Mouse (Mus musculus) forebrain, embryonic 11.5 days (tissue): ENCODE results near the gene Sds. TPM values are rescaled to one million over a fixed set of nuclear protein-coding genes. Genes with fewer than 3 reads are reported as not detected.

Experiments
- ATAC-seq: fragments of 200-750 bp; cut with Nextera tagmentation; replicated peaks from 2 replicates; pipeline ENCODE4 v1.8.0; 2017; ENCODE audit warnings: moderate TSS enrichment; ENCODE audit not compliant: low FRiP score
- DNase-seq: peaks from one replicate; pipeline ENCODE4 v3.0.0-alpha.2; 2017; ENCODE audit warnings: low spot score
- H3K27ac ChIP-seq: fragments of 300-500 bp; sonication (generic); 2 replicates; pipeline ENCODE4 v1.5.1; 2014; ENCODE audit warnings: low read depth, low read length
- H3K27me3 ChIP-seq: fragments of 300-500 bp; sonication (generic); 2 replicates; pipeline ENCODE4 v1.6.1; 2014; ENCODE audit warnings: mild to moderate bottlenecking, low read length, mixed read lengths; ENCODE audit not compliant: control insufficient read depth, insufficient read depth
- H3K36me3 ChIP-seq: fragments of 300-500 bp; sonication (generic); 2 replicates; pipeline ENCODE4 v1.6.1; 2014; ENCODE audit warnings: mild to moderate bottlenecking, low read length, moderate library complexity, mixed read lengths; ENCODE audit not compliant: control insufficient read depth, insufficient read depth
- H3K4me1 ChIP-seq: fragments of 300-500 bp; sonication (generic); replicated peaks from 2 replicates; pipeline ENCODE4 v1.6.1; 2014; ENCODE audit warnings: low read length, mixed read lengths; ENCODE audit not compliant: control insufficient read depth, insufficient read depth
- H3K4me2 ChIP-seq: fragments of 300-500 bp; sonication (generic); 2 replicates; pipeline ENCODE4 v1.6.1; 2014; ENCODE audit warnings: low read depth, mild to moderate bottlenecking, low read length, moderate library complexity, mixed read lengths; ENCODE audit not compliant: severe bottlenecking
- H3K4me3 ChIP-seq: fragments of 300-500 bp; sonication (generic); 2 replicates; pipeline ENCODE4 v1.5.1; 2014; ENCODE audit warnings: low read depth, low read length
- H3K9ac ChIP-seq: fragments of 300-500 bp; sonication (generic); 2 replicates; pipeline ENCODE4 v1.6.1; 2014; ENCODE audit warnings: low read length
- H3K9me3 ChIP-seq: fragments of 300-500 bp; sonication (generic); 2 replicates; pipeline ENCODE4 v1.6.1; 2016; ENCODE audit warnings: low read length, mixed read lengths; ENCODE audit not compliant: control insufficient read depth
- WGBS: fragments of 180-500 bp; shearing (Covaris S2); extraction: QIAGEN DNeasy Blood & Tissue Kit; methylation state at CpG from one replicate; pipeline ENCODE4 v1.1.7; 2014; 5-methylcytosine and 5-hydroxymethylcytosine counted together
- polyA plus RNA-seq: library from polyadenylated mRNA; unstranded; fragments of >200 nt; fragmentation: Nextera tagmentation; extraction: Ambion mirVana; gene quantifications from 2 replicates; pipeline ENCODE4 v1.2.1, GENCODE M21; 2014

Sds gene
- polyA plus RNA-seq, 1 experiment from 2014 or later: not detected

GRCm38 (mm10) chr5:120457628-120458027, 18.7 kb upstream of the Sds start:
- Histone ChIP-seq H3K27ac (no peak overlapping the region), H3K4me3 (no peak overlapping the region), H3K4me1 (0 out of 2 replicates have a peak, but pooled peaks cover 3% of the 10 kb centered on the region), H3K9me3 (no peaks in the 10 kb centered on the region), H3K36me3 (no peaks in the 10 kb centered on the region), H3K4me2 (no peak overlapping the region), H3K9ac (no peak overlapping the region), H3K27me3 (no peaks in the 10 kb centered on the region)
- peak; percentile 93 for DNase-seq
- 5% methylated on average over 9 of the region's 9 CpGs for WGBS
- no peak for ATAC-seq

DNA sequence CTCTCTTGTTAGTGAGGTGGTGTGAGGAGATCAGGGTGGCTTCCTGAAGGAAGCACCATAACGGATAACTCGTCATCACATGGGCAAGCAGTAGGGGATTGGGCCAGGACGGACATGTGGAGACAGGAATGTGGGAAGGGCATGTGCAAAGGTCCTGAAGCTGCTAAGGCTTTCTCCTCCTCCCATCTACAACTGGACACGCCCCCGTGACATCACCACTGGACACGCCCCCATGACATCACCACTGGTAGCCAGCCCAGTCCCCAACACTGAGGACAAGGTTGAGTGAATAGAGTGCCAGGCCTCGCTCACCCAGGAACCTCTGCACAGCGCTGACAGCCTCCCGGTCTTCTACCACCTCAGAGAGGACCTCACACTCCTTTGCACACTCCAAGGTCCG, 17.2 kb upstream of the Sds start:
- no peak overlapping the region for H3K4me3 ChIP-seq

GRCm38 (mm10) chr5:120461902-120462301, 14.4 kb upstream of the Sds start:
- no peaks in the 10 kb centered on the region for H3K36me3 ChIP-seq
- H3K9me3 ChIP-seq: no peaks in the 10 kb centered on the region
- no peak overlapping the region for H3K9ac ChIP-seq
- no peak overlapping the region for H3K4me2 ChIP-seq
- DNase-seq: no peak
- H3K4me3 ChIP-seq: no peak overlapping the region
- no peaks in the 10 kb centered on the region for H3K4me1 ChIP-seq
- ATAC-seq: no peak
- H3K27me3 ChIP-seq: no peaks in the 10 kb centered on the region
- no peak overlapping the region for H3K27ac ChIP-seq
- 84% methylated on average over 15 of the region's 15 CpGs for WGBS

More for the DNA sequence above, 17.2 kb upstream of the Sds start:
- DNase-seq (no peak), ATAC-seq (no peak)
- 81% methylated on average over 10 of the region's 10 CpGs for WGBS
- no peak overlapping the region for H3K27ac ChIP-seq
- H3K4me2 ChIP-seq: no peak overlapping the region
- H3K9me3 ChIP-seq: no peaks in the 10 kb centered on the region
- no peaks in the 10 kb centered on the region for H3K27me3 ChIP-seq
- no peaks in the 10 kb centered on the region for H3K36me3 ChIP-seq
- H3K4me1 ChIP-seq: 0 out of 2 replicates have a peak, but pooled peaks cover 2% of the 10 kb centered on the region
- no peak overlapping the region for H3K9ac ChIP-seq

DNA sequence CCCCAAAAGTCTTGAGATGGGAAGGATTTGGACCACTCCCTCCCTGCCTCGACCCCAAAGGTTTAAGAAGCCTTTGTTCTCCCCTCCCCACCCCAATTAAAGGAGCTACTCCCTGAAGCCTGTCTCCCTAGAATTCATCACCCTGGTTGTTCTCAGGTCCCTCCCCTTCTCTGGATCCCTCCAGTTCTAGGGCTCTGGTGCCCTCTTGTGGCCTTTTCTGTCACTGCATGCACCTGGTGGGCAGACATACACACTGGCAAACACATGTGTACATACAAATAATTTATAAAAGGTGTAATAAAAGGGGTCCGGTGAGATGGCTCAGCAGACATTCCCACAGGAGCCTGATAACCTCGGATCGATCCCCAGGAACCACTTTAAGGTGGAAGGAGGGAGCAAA, 12.0 kb upstream of the Sds start:
- no peak overlapping the region for H3K27ac ChIP-seq
- 83% methylated on average over 4 of the region's 4 CpGs for WGBS
- H3K4me2 ChIP-seq: no peak overlapping the region
- H3K36me3 ChIP-seq: no peaks in the 10 kb centered on the region
- H3K4me1 ChIP-seq: no peaks in the 10 kb centered on the region
- DNase-seq (peak; percentile 72), ATAC-seq (no peak)
- H3K9me3 ChIP-seq: no peaks in the 10 kb centered on the region
- no peaks in the 10 kb centered on the region for H3K27me3 ChIP-seq
- no peak overlapping the region for H3K9ac ChIP-seq
- H3K4me3 ChIP-seq: no peak overlapping the region

GRCm38 (mm10) chr5:120465062-120465461, 11.3 kb upstream of the Sds start:
- Histone ChIP-seq H3K27me3 (no peaks in the 10 kb centered on the region), H3K4me1 (no peaks in the 10 kb centered on the region), H3K36me3 (no peaks in the 10 kb centered on the region), H3K4me3 (no peak overlapping the region), H3K27ac (no peak overlapping the region), H3K4me2 (no peak overlapping the region), H3K9me3 (no peaks in the 10 kb centered on the region), H3K9ac (no peak overlapping the region)
- 44% methylated on average over 5 of the region's 5 CpGs for WGBS
- ATAC-seq: no peak
- DNase-seq: peak; percentile 66

DNA sequence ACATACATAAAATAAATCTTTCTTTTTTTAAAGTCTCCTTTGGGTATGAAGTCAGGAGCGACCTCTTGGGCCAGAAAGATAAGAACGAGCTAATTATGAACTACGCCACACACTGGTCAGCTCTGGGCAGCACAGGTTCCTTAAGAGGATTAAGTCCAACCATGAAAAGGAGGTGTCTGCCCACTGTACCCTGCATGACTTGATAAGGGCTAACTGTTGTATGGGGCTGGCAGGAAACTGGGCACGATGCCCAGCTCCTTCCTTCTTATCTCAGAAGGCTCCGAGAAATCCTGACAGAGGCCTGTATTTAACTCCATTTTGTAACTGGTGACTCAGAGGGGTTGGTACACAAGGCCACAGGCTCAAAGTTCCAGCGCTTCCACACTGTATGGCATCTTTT, 10.5 kb upstream of the Sds start:
- no peaks in the 10 kb centered on the region for H3K36me3 ChIP-seq
- no peaks in the 10 kb centered on the region for H3K9me3 ChIP-seq
- no peak overlapping the region for H3K27ac ChIP-seq
- no peak overlapping the region for H3K4me3 ChIP-seq
- DNase-seq: no peak
- no peak for ATAC-seq
- H3K4me1 ChIP-seq: no peaks in the 10 kb centered on the region
- no peak overlapping the region for H3K9ac ChIP-seq
- H3K4me2 ChIP-seq: no peak overlapping the region
- 91% methylated on average over 6 of the region's 6 CpGs for WGBS
- H3K27me3 ChIP-seq: no peaks in the 10 kb centered on the region

- WGBS: 10% methylated on average over 4 of the region's 4 CpGs
- Histone ChIP-seq H3K4me2 (peak overlapping the region; percentile 2; the same call in 1 of the 2 replicates), H3K4me1 (no peaks in the 10 kb centered on the region), H3K9me3 (no peaks in the 10 kb centered on the region), H3K4me3 (no peak overlapping the region), H3K27me3 (no peaks in the 10 kb centered on the region), H3K27ac (no peak overlapping the region), H3K36me3 (no peaks in the 10 kb centered on the region), H3K9ac (no peak overlapping the region)
- ATAC-seq: no peak
- DNase-seq: no peak
These were observed 9.3 kb upstream of the Sds start for GRCm38 (mm10) chr5:120467026-120467425.

GRCm38 (mm10) chr5:120468336-120468735, 8.0 kb upstream of the Sds start:
- H3K27ac ChIP-seq: no peak overlapping the region
- ATAC-seq (no peak), DNase-seq (no peak)
- no peaks in the 10 kb centered on the region for H3K9me3 ChIP-seq
- 88% methylated on average over 5 of the region's 5 CpGs for WGBS
- H3K4me3 ChIP-seq: no peak overlapping the region
- no peak overlapping the region for H3K9ac ChIP-seq
- no peaks in the 10 kb centered on the region for H3K4me1 ChIP-seq
- no peaks in the 10 kb centered on the region for H3K36me3 ChIP-seq
- no peak overlapping the region for H3K4me2 ChIP-seq
- H3K27me3 ChIP-seq: no peaks in the 10 kb centered on the region

GRCm38 (mm10) chr5:120468830-120469229, 7.5 kb upstream of the Sds start:
- H3K4me3 ChIP-seq: no peak overlapping the region
- H3K9me3 ChIP-seq: no peaks in the 10 kb centered on the region
- H3K27me3 ChIP-seq: no peaks in the 10 kb centered on the region
- 90% methylated on average over 6 of the region's 6 CpGs for WGBS
- no peak overlapping the region for H3K27ac ChIP-seq
- DNase-seq (no peak), ATAC-seq (no peak)
- no peaks in the 10 kb centered on the region for H3K36me3 ChIP-seq
- no peak overlapping the region for H3K4me2 ChIP-seq
- H3K9ac ChIP-seq: no peak overlapping the region
- H3K4me1 ChIP-seq: no peaks in the 10 kb centered on the region
